Mouse (Mus musculus) liver, embryonic 14.5 days (tissue): ENCODE measurements around the gene Cxcr5.

Experiments used
- CTCF ChIP-seq: IDR thresholded peaks from 2 replicates; pipeline ENCODE4 v1.5.1; 2016; ENCODE audit warnings: antibody characterized with exemption, low read depth, control low read depth
- EP300 ChIP-seq: IDR thresholded peaks from 2 replicates; pipeline ENCODE4 v1.6.1; 2016; ENCODE audit warnings: antibody characterized with exemption, low read depth

DNA sequence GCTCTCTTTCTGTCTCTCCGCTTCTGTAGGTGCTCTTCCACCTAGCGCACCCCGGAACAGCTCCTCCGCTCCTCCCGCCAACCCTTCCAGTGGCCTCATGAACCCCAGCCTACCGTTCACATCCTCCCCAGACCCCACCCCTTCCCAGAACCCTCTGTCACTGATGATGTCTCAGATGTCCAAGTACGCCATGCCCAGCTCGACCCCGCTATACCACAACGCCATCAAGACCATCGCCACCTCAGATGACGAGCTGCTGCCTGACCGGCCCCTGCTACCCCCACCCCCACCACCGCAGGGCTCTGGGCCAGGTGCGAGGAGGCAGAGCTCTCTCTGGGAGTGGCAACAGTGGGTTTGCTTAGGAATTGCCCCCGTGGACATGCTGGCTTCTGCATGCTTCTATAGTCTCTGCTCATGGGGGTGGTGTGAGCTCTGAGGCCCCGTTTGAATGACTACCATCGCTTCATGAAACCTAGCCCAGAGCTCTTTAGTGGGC, 53.5 kb downstream of the Cxcr5 start:
- TF ChIP-seq CTCF = no peak
- TF ChIP-seq EP300 = no peak
